Mouse (Mus musculus) megakaryocyte-erythroid progenitor cell, adult 5-6 weeks (primary cell): ENCODE results near the gene Zswim5. TPM values are rescaled to one million over a fixed set of nuclear protein-coding genes. Genes with fewer than 3 reads are reported as not detected.

Experiments used
- ATAC-seq: replicated peaks from 2 replicates; pipeline ENCODE4 v1.8.0; 2016; ENCODE audit warnings: mild to moderate bottlenecking, inconsistent platforms; ENCODE audit not compliant: severe bottlenecking, poor library complexity, low FRiP score, low TSS enrichment
- total RNA-seq, 2 experiments: library from RNA; stranded (forward) in 1 of 2; stranded (reverse) in 1 of 2; fragments of 200-1000, 215-1000 nt in 1 of 2; fragments of >200 nt in 1 of 2; fragmentation: Nextera tagmentation in 1 of 2; gene quantifications; 2 replicates each; pipeline ENCODE4 v1.2.3; 2014 to 2017

Zswim5 gene
- total RNA-seq, 2 experiments from 2014 or later = 0.20 TPM; not detected in 1

- ATAC-seq = no peak
Observed at GRCm38 (mm10) chr4:116910489-116911181, 33.5 kb downstream of the Zswim5 start.

GRCm38 (mm10) chr4:116911202-116911601 is 34.0 kb downstream of the Zswim5 start:
- no peak for ATAC-seq

GRCm38 (mm10) chr4:116913318-116913717 is 36.1 kb downstream of the Zswim5 start:
- ATAC-seq = no peak

GRCm38 (mm10) chr4:116928006-116928651 is 51.0 kb downstream of the Zswim5 start:
- ATAC-seq = no peak

GRCm38 (mm10) chr4:116939585-116939984 is 62.4 kb downstream of the Zswim5 start:
- ATAC-seq = no peak

GRCm38 (mm10) chr4:116942695-116943094 is 65.5 kb downstream of the Zswim5 start:
- ATAC-seq = no peak

GRCm38 (mm10) chr4:116944055-116944454 is 66.9 kb downstream of the Zswim5 start:
- no peak for ATAC-seq

DNA sequence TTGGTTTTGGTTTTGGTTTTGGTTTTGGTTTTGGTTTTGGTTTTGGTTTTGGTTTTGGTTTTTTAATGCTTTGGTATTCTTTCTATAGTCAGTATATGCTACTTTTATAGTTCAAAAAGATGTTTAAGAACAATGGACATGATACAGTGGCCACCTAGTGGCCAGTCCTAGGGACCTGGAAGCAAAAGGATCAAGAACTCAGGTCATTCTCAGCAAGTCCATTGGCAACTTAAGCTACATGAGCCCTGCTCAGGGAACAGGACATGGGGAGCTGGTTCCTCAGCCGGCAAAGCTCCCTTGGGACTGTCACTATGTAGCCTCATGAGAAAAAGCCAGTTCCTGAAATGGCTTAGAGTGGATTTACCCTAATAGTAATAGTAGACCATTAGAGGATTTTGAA is 74.5 kb downstream of the Zswim5 start:
- ATAC-seq = no peak

- ATAC-seq = no peak
Observed at GRCm38 (mm10) chr4:116954951-116955350, 77.8 kb downstream of the Zswim5 start.

DNA sequence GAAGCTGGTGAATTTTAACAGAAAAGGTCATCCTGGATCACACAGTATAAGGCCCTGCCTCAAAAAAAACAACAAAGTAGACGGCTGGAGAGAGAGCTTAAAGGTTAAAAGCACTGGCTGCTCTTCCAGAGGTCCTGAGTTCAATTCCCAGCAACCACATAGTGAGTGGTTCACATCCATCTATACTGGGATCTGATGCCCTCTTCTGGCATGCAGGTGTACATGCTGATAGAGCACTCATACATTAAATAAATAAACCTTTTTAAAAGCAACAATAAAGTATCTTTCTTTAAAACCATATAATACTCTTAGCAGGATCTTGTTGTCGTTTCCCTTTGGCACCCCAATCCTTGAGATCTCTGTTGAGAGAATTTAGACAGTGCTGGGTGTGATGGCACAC is 99.3 kb downstream of the Zswim5 start:
- no peak for ATAC-seq

DNA sequence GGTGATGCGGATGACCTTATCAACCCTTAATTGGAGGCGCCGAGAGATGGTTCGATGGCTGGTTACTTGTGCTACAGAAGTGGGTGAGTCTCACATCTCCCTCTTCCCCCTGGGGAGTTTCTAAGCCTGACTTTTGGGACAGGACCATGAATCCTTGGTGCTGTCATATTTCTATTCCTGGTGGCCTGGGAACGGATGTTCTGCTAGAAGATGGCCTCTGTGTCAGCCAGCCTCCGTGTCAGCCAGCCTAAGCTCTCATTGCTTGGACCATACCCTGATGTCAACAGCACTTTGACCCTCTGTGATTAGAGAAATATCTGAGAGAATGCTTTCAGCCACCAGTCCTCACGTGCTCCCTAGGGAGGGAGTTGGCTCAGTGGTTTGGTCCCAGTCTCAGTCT is 108.5 kb downstream of the Zswim5 start:
- no peak for ATAC-seq

GRCm38 (mm10) chr4:116986400-116987121 is 109.4 kb downstream of the Zswim5 start:
- ATAC-seq = peak; percentile 97

GRCm38 (mm10) chr4:116987122-116987456 is 109.9 kb downstream of the Zswim5 start:
- ATAC-seq = no peak

- no peak for ATAC-seq
Observed at GRCm38 (mm10) chr4:116989731-116990130, 112.6 kb downstream of the Zswim5 start.

GRCm38 (mm10) chr4:116991366-116991765 is 114.2 kb downstream of the Zswim5 start:
- ATAC-seq = 0 out of 2 replicates have a peak, but pooled peaks have one; percentile 20

GRCm38 (mm10) chr4:116993672-116994621 is 116.8 kb downstream of the Zswim5 start, which contains the start of gene Urod:
Gene Urod, minus strand, starts transcription at chr4:116994413.
- ATAC-seq = peak; percentile 80

DNA sequence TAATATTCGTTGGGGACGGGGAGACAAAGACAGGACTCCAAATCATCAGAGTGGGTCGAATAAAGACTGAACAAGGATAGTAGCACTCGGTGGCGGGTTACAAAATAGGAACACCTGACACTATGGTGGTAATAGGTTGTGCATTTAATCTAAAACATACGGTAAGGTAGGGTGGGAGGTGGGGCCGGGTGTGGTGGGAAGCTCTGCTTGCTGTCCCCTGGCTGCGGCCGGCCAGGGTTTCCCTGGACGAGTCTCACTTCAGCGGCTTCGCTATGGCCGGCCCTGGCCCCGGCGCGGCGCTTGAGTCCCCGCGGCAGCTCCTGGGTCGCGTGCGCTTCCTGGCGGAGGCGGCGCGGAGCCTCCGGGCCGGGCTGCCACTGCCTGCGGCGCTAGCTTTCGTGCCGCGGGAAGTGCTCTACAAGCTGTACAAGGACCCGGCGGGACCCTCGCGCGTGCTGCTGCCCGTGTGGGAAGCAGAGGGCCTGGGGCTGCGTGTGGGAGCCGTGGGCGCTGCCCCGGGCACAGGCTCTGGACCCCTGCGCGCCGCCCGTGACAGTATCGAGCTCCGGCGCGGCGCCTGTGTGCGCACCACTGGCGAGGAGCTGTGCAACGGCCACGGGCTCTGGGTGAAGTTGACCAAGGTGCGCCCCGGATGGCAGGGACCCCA is 118.1 kb downstream of the Zswim5 start, which contains the start of gene Hectd3:
Gene Hectd3, plus strand, starts transcription at position 187 of the 667 bp plus-strand sequence.
- 0 out of 2 replicates have a peak, but pooled peaks have one; percentile 15 for ATAC-seq

DNA sequence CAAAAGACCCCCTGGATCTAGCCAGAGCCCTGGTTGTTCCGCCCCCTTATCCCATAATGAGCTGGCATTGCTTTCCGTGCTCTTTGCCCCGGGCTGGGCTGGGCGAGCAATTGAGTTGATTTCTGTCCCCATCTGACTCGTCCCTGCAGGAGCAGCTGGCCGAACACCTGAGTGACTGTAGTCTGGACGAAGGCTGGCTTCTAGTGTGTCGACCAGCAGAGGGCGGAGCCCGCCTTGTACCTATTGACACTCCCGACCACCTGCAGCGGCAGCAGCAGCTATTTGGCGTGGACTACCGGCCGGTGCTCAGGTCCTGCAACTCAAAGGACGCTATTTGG is 118.6 kb downstream of the Zswim5 start:
- ATAC-seq = no peak
